Mouse (Mus musculus) olfactory bulb, adult 2 months (tissue): Measurements from ENCODE around the gene Cd44.

Experiments
- CTCF ChIP-seq: fragments of 200-500 bp; IDR thresholded peaks from 2 replicates; pipeline ENCODE4 v1.5.1; 2012; ENCODE audit warnings: low read depth, mild to moderate bottlenecking, low read length, moderate library complexity; ENCODE audit not compliant: insufficient read depth
- POLR2A ChIP-seq: fragments of 200-500 bp; IDR thresholded peaks from 2 replicates; pipeline ENCODE4 v1.6.1; 2012; ENCODE audit warnings: mild to moderate bottlenecking, low read depth, low read length, moderate library complexity; ENCODE audit not compliant: insufficient read depth

- TF ChIP-seq CTCF (no peak), POLR2A (no peak)
Observed at GRCm38 (mm10) chr2:102899238-102899637, 2.2 kb downstream of the Cd44 start.
